Mouse (Mus musculus) C2C12 (cell line): Measurements from ENCODE around the gene Bean1.

Source experiments
- CEBPB ChIP-seq: IDR thresholded peaks from one replicate; pipeline ENCODE4 v1.6.1; 2011; ENCODE audit warnings: low read depth, mild to moderate bottlenecking, control low read depth, moderate library complexity
- CTCF ChIP-seq: IDR thresholded peaks from one replicate; pipeline ENCODE4 v1.5.1; 2011; ENCODE audit not compliant: control insufficient read depth, insufficient read depth, insufficient read length
- FOSL1 ChIP-seq: IDR thresholded peaks from one replicate; pipeline ENCODE4 v1.8.0; 2011; ENCODE audit warnings: mild to moderate bottlenecking, low read length; ENCODE audit not compliant: poor library complexity, insufficient read depth, severe bottlenecking
- MAX ChIP-seq: IDR thresholded peaks from one replicate; pipeline ENCODE4 v1.6.1; 2011; ENCODE audit warnings: mild to moderate bottlenecking, control low read depth
- MYOD1 ChIP-seq: IDR thresholded peaks from one replicate; pipeline ENCODE4 v1.6.1; 2011; ENCODE audit warnings: low read depth; ENCODE audit not compliant: control insufficient read depth, insufficient read length
- MYOG ChIP-seq: IDR thresholded peaks from one replicate; pipeline ENCODE4 v1.6.1; 2011; ENCODE audit not compliant: control insufficient read depth, insufficient read length; ENCODE audit errors: extremely low read depth
- USF1 ChIP-seq: IDR thresholded peaks from one replicate; pipeline ENCODE4 v1.6.1; 2011; ENCODE audit warnings: low read depth, mild to moderate bottlenecking, control low read depth, moderate library complexity

- no peak for TF ChIP-seq MYOG
- no peak for TF ChIP-seq CTCF
- TF ChIP-seq MYOD1 = no peak
- no peak for TF ChIP-seq MAX
- no peak for TF ChIP-seq USF1
- TF ChIP-seq CEBPB = no peak
- TF ChIP-seq FOSL1 = no peak
These were observed 82.8 kb downstream of the Bean1 start for GRCm38 (mm10) chr8:104253016-104253415.
